24 mouse cellular contexts compared by ENCODE assay signal in genomic region chr16:10511134-10511520, GRCm38 (mm10). TPM values are rescaled to one million over a fixed set of nuclear protein-coding genes. Genes with fewer than 3 reads are reported as not detected.
DNase-seq lines count a peak whose midpoint lies in the region; ATAC-seq lines count a peak whose summit lies in the region.
"Had no signal": no experiment of that assay in that cellular context is flagged by ENCODE, and none has a peak within 500 bp of the region (broad histone marks: within the 10 kb centered on the region; RNA-seq: fewer than 3 reads in every experiment).

No protein-coding gene starts in this region.

- H3K36me3 ChIP-seq in hindbrain, embryonic 13.5 days, result no peaks in the 10 kb centered on the region
- no peaks in the 10 kb centered on the region for H3K36me3 ChIP-seq in hindbrain, embryonic 16.5 days (ENCODE audit: control insufficient read depth, insufficient read depth, low read length)
- H3K36me3 ChIP-seq: embryonic facial prominence, embryonic 15.5 days; forebrain, embryonic 12.5 days; hindbrain, embryonic 10.5 days; limb, embryonic 10.5 days; limb, embryonic 15.5 days; liver, embryonic 13.5 days; stomach, embryonic 15.5 days had no signal

- no peaks in the 10 kb centered on the region for H3K4me1 ChIP-seq in hindbrain, embryonic 13.5 days (replicated peaks)
- peaks cover 6% of the 10 kb centered on the region for H3K4me1 ChIP-seq in hindbrain, embryonic 16.5 days (ENCODE audit: control insufficient read depth, insufficient read depth, low read depth, low read length)
- H3K4me1 ChIP-seq: embryonic facial prominence, embryonic 15.5 days; hindbrain, embryonic 10.5 days; limb, embryonic 10.5 days; limb, embryonic 15.5 days; liver, embryonic 13.5 days; stomach, embryonic 15.5 days had no signal

- WGBS in hindbrain, embryonic 13.5 days, result 87% methylated on average over 12 of the region's 12 CpGs
- 81% methylated on average over 12 of the region's 12 CpGs for WGBS in hindbrain, embryonic 16.5 days

- no peak overlapping the region for H3K4me2 ChIP-seq in hindbrain, embryonic 13.5 days
- no peak overlapping the region for H3K4me2 ChIP-seq in hindbrain, embryonic 16.5 days (ENCODE audit: low read length)
- H3K4me2 ChIP-seq: embryonic facial prominence, embryonic 15.5 days; forebrain, embryonic 12.5 days; limb, embryonic 15.5 days; liver, embryonic 13.5 days; stomach, embryonic 15.5 days had no signal

- no peak for ATAC-seq in hindbrain, embryonic 13.5 days (ENCODE audit: low FRiP score)
- no peak for ATAC-seq in hindbrain, embryonic 16.5 days
- ATAC-seq: forebrain, postnatal 0 days; intestine, postnatal 0 days had no signal

- H3K9me3 ChIP-seq in hindbrain, embryonic 13.5 days, result no peaks in the 10 kb centered on the region
- no peaks in the 10 kb centered on the region for H3K9me3 ChIP-seq in hindbrain, embryonic 16.5 days (ENCODE audit: control insufficient read depth, low read length)
- H3K9me3 ChIP-seq: embryonic facial prominence, embryonic 15.5 days; forebrain, embryonic 12.5 days; hindbrain, embryonic 10.5 days; limb, embryonic 10.5 days; limb, embryonic 15.5 days; liver, embryonic 13.5 days; stomach, embryonic 15.5 days had no signal

- H3K27ac ChIP-seq in hindbrain, embryonic 13.5 days, result no peak overlapping the region
- H3K27ac ChIP-seq in hindbrain, embryonic 16.5 days (ENCODE audit: low read depth, low read length), result no peak overlapping the region
- H3K27ac ChIP-seq: embryonic facial prominence, embryonic 15.5 days; forebrain, embryonic 12.5 days; hindbrain, embryonic 10.5 days; limb, embryonic 10.5 days; limb, embryonic 15.5 days; liver, embryonic 13.5 days; macrophage; stomach, embryonic 15.5 days had no signal

- H3K27me3 ChIP-seq in hindbrain, embryonic 13.5 days, result peaks cover 4% of the 10 kb centered on the region; the same call in 1 of the 2 replicates
- H3K27me3 ChIP-seq in hindbrain, embryonic 16.5 days (replicated peaks; ENCODE audit: control insufficient read depth, insufficient read depth, low read length), result no peaks in the 10 kb centered on the region
- H3K27me3 ChIP-seq: embryonic facial prominence, embryonic 15.5 days; forebrain, embryonic 12.5 days; limb, embryonic 15.5 days; stomach, embryonic 15.5 days had no signal

- H3K9ac ChIP-seq in hindbrain, embryonic 13.5 days, result peak overlapping the region; percentile 13; the same call in 1 of the 2 replicates
- H3K9ac ChIP-seq in hindbrain, embryonic 16.5 days (ENCODE audit: low read depth, low read length), result no peak overlapping the region
- H3K9ac ChIP-seq: embryonic facial prominence, embryonic 15.5 days; forebrain, embryonic 12.5 days; forebrain, postnatal 0 days; limb, embryonic 15.5 days; liver, embryonic 13.5 days; stomach, embryonic 15.5 days had no signal

- DNase-seq in 3134 (ENCODE audit: extremely low read depth, insufficient read length, low spot score), result peak; percentile 87
- peak; percentile 66 for DNase-seq in cerebellum, adult 11-12 months
- DNase-seq in cerebellum, postnatal 10 days, result peak; percentile 70 to 79
- no peak for DNase-seq in gastrocnemius, adult 8-10 months (ENCODE audit: low spot score in 2 of 2)
- DNase-seq in heart, adult 9 months (ENCODE audit: low spot score in 2 of 2), result no peak
- DNase-seq: forebrain, postnatal 0 days; gastrocnemius, postnatal 10 days; kidney, postnatal 25 days; liver, embryonic 13.5 days; lung, adult 18-20 months; midbrain, embryonic 14.5 days; thymus, postnatal 25 days had no signal

- H3K4me3 ChIP-seq in hindbrain, embryonic 13.5 days, result no peak overlapping the region
- H3K4me3 ChIP-seq in hindbrain, embryonic 16.5 days (ENCODE audit: low read length), result no peak overlapping the region
- H3K4me3 ChIP-seq: embryonic facial prominence, embryonic 15.5 days; forebrain, embryonic 12.5 days; hindbrain, embryonic 10.5 days; limb, embryonic 10.5 days; limb, embryonic 15.5 days; liver, embryonic 13.5 days; stomach, embryonic 15.5 days had no signal

RNA-seq across cellular contexts. Expression of gene Ciita, which starts 31.3 kb away (rescaled TPM):
- polyA plus RNA-seq in hindbrain, embryonic 13.5 days (2015; fragmentation: Nextera tagmentation; extraction: Ambion mirVana), result 0.79 and 0.83 TPM in 2 replicates
- polyA plus RNA-seq in hindbrain, embryonic 16.5 days (2015; fragmentation: Nextera tagmentation; extraction: Ambion mirVana), result 0.46 and 0.54 TPM in 2 replicates
- total RNA-seq in gastrocnemius, adult 8-10 months (2022), result under 1 TPM in 3 of 4 experiments, not detected in 1; 0.05 to 0.17 (median 0.16) TPM
- total RNA-seq: forebrain, postnatal 0 days; layer of hippocampus, postnatal 25 days; MEL had no signal

RNA-seq across cellular contexts. Expression of gene Dexi, which starts 31.7 kb away (rescaled TPM):
- 15.5 and 18.0 TPM in 2 replicates for polyA plus RNA-seq in hindbrain, embryonic 13.5 days (2015; fragmentation: Nextera tagmentation; extraction: Ambion mirVana)
- polyA plus RNA-seq in hindbrain, embryonic 16.5 days (2015; fragmentation: Nextera tagmentation; extraction: Ambion mirVana), result 8.7 and 16.9 TPM in 2 replicates
- 10 to 100 TPM; 40.4 to 70.4 (median 53.3) TPM for total RNA-seq in gastrocnemius, adult 8-10 months (2022)

RNA-seq across cellular contexts. Expression of gene Clec16a, which starts 34.0 kb away (rescaled TPM):
- 69.7 and 71.6 TPM in 2 replicates for polyA plus RNA-seq in hindbrain, embryonic 13.5 days (2015; fragmentation: Nextera tagmentation; extraction: Ambion mirVana)
- 60.7 and 66.7 TPM in 2 replicates for polyA plus RNA-seq in hindbrain, embryonic 16.5 days (2015; fragmentation: Nextera tagmentation; extraction: Ambion mirVana)
- total RNA-seq in gastrocnemius, adult 8-10 months (2022), result 10 to 100 TPM; 55.6 to 90.9 (median 70.4) TPM

Comparison
In these comparisons a context has a peak if more than half of its experiments do, and no peak if none do; other contexts are left out.
1. DNase-seq: peak in 3134 (single experiment), cerebellum, adult 11-12 months (single experiment) and cerebellum, postnatal 10 days (2 of 2); none in gastrocnemius, adult 8-10 months (0 of 2) and heart, adult 9 months (0 of 2).